Mouse (Mus musculus) hindbrain, embryonic 14.5 days (tissue): ENCODE measurements around the gene Psme1. TPM values are rescaled to one million over a fixed set of nuclear protein-coding genes. Genes with fewer than 3 reads are reported as not detected.

Experiments
- ATAC-seq: fragments of 200-750 bp; cut with Nextera tagmentation; 2 replicates; pipeline ENCODE4 v1.8.0; 2017; ENCODE audit warnings: moderate number of reproducible peaks, mild to moderate bottlenecking, moderate TSS enrichment, moderate library complexity; ENCODE audit not compliant: low FRiP score
- DNase-seq: peaks from one replicate; pipeline ENCODE4 v3.0.0-alpha.2; 2015; ENCODE audit warnings: low spot score
- H3K27ac ChIP-seq: fragments of 300-500 bp; sonication (generic); 2 replicates; pipeline ENCODE4 v1.5.1; 2014; ENCODE audit warnings: mild to moderate bottlenecking, moderate library complexity
- H3K27me3 ChIP-seq: fragments of 300-500 bp; sonication (generic); 2 replicates; pipeline ENCODE4 v1.6.1; 2014; ENCODE audit warnings: mild to moderate bottlenecking, low read length, mixed read lengths; ENCODE audit not compliant: control insufficient read depth, insufficient read depth
- H3K36me3 ChIP-seq: fragments of 300-500 bp; sonication (generic); replicated peaks from 2 replicates; pipeline ENCODE4 v1.6.1; 2014; ENCODE audit not compliant: control insufficient read depth, insufficient read depth
- H3K4me1 ChIP-seq: fragments of 300-500 bp; sonication (generic); replicated peaks from 2 replicates; pipeline ENCODE4 v1.6.1; 2014; ENCODE audit warnings: antibody characterized with exemption, low read length, mixed read lengths; ENCODE audit not compliant: control insufficient read depth, insufficient read depth
- H3K4me2 ChIP-seq: fragments of 300-500 bp; sonication (generic); replicated peaks from 2 replicates; pipeline ENCODE4 v1.6.1; 2014; ENCODE audit warnings: mild to moderate bottlenecking, moderate library complexity
- H3K4me3 ChIP-seq: fragments of 300-500 bp; sonication (generic); replicated peaks from 2 replicates; pipeline ENCODE4 v1.5.1; 2014; ENCODE audit warnings: mild to moderate bottlenecking, low read length
- H3K9ac ChIP-seq: fragments of 300-500 bp; sonication (generic); 2 replicates; pipeline ENCODE4 v1.6.1; 2014
- H3K9me3 ChIP-seq: fragments of 300-500 bp; sonication (generic); 2 replicates; pipeline ENCODE4 v1.6.1; 2016; ENCODE audit warnings: low read length; ENCODE audit not compliant: control insufficient read depth
- WGBS: fragments of 180-500 bp; shearing (Covaris S2); extraction: QIAGEN DNeasy Blood & Tissue Kit; methylation state at CpG from one replicate; pipeline ENCODE4 v1.1.7; 2014; 5-methylcytosine and 5-hydroxymethylcytosine counted together
- polyA plus RNA-seq: library from polyadenylated mRNA; unstranded; fragments of >200 nt; fragmentation: Nextera tagmentation; extraction: Ambion mirVana; gene quantifications from 2 replicates; pipeline ENCODE4 v1.2.1, GENCODE M21; 2014

Psme1 gene
- polyA plus RNA-seq, 1 experiment from 2014 or later = 207 TPM

- WGBS = 96% methylated on average over 16 of the region's 16 CpGs
Observed at GRCm38 (mm10) chr14:55580731-55581130, 2.8 kb downstream of the Psme1 start.

GRCm38 (mm10) chr14:55581981-55582681, 4.2 kb downstream of the Psme1 start:
- no peak for DNase-seq
- Histone ChIP-seq H3K27me3 (no peaks in the 10 kb centered on the region), H3K4me3 (no peak overlapping the region), H3K4me2 (no peak overlapping the region), H3K4me1 (peaks cover 13% of the 10 kb centered on the region), H3K9ac (no peak overlapping the region), H3K9me3 (no peaks in the 10 kb centered on the region), H3K36me3 (peaks cover 22% of the 10 kb centered on the region; the same call in 1 of the 2 replicates), H3K27ac (no peak overlapping the region)
- WGBS = 77% methylated on average over 9 of the region's 9 CpGs
- ATAC-seq = no peak

More at GRCm38 (mm10) chr14:55580731-55581130, 2.8 kb downstream of the Psme1 start:
- Histone ChIP-seq H3K9me3 (no peaks in the 10 kb centered on the region), H3K9ac (no peak overlapping the region), H3K27ac (no peak overlapping the region), H3K36me3 (peaks cover 17% of the 10 kb centered on the region; the same call in 1 of the 2 replicates), H3K4me3 (no peak overlapping the region), H3K4me1 (peaks cover 13% of the 10 kb centered on the region), H3K4me2 (no peak overlapping the region), H3K27me3 (no peaks in the 10 kb centered on the region)
- DNase-seq (no peak), ATAC-seq (no peak)

- Histone ChIP-seq H3K27me3 (no peaks in the 10 kb centered on the region), H3K36me3 (peaks cover 34% of the 10 kb centered on the region; the same call in 1 of the 2 replicates), H3K4me3 (peak overlapping the region; percentile 48), H3K9me3 (no peaks in the 10 kb centered on the region), H3K4me2 (peak overlapping the region; percentile 80), H3K27ac (no peak overlapping the region), H3K9ac (peak overlapping the region; percentile 77), H3K4me1 (peaks cover 2% of the 10 kb centered on the region; the same call in 1 of the 2 replicates)
- DNase-seq (no peak), ATAC-seq (no peak)
- WGBS = 39% methylated on average over 5 of the region's 5 CpGs
Observed at GRCm38 (mm10) chr14:55584303-55584701, 6.4 kb downstream of the Psme1 start.

- DNase-seq (peak; percentile 28), ATAC-seq (peak; percentile 59)
- Histone ChIP-seq H3K4me1 (peaks cover 3% of the 10 kb centered on the region), H3K4me3 (peak within 1 kb of the TSS; percentile 48), H3K36me3 (peaks cover 34% of the 10 kb centered on the region; the same call in 1 of the 2 replicates), H3K4me2 (peak within 1 kb of the TSS; percentile 80), H3K9me3 (no peaks in the 10 kb centered on the region), H3K27me3 (no peaks in the 10 kb centered on the region), H3K27ac (peak within 1 kb of the TSS; percentile 57; the same call in 1 of the 2 replicates), H3K9ac (peak within 1 kb of the TSS; percentile 77)
- WGBS = 3% methylated on average over 38 of the region's 43 CpGs
Observed at GRCm38 (mm10) chr14:55584702-55585565, 7.0 kb downstream of the Psme1 start, which contains the start of gene Emc9. Emc9 (minus strand) TSS chr14:55585302.

GRCm38 (mm10) chr14:55585566-55585960, 7.6 kb downstream of the Psme1 start:
- H3K4me1 ChIP-seq = peaks cover 9% of the 10 kb centered on the region
- no peaks in the 10 kb centered on the region for H3K9me3 ChIP-seq
- no peak for ATAC-seq
- H3K27ac ChIP-seq = no peak overlapping the region
- peaks cover 29% of the 10 kb centered on the region; the same call in 1 of the 2 replicates for H3K36me3 ChIP-seq
- DNase-seq = no peak
- peak overlapping the region; percentile 80 for H3K4me2 ChIP-seq
- no peak overlapping the region for H3K9ac ChIP-seq
- no peaks in the 10 kb centered on the region for H3K27me3 ChIP-seq
- peak overlapping the region; percentile 48; the same call in 1 of the 2 replicates for H3K4me3 ChIP-seq
- 58% methylated on average over 6 of the region's 6 CpGs for WGBS

DNA sequence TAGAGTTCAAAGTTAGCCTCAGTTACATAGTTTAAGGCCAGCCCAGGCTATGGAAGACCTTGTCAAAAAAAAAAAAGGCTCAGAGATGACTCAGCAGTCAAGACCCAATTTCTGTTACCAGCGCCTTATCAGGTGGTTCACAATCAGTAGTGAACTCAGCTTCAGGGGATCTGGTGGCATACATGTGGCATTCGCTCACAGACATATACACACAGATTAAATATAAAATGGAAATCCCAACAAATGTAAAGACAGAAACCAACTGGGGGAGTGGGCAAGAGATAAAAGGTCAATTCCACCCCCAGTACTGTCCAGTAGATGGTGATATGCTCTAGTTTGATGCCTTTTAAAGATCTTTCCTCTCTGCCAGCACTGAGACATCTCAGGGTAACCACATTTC, 8.2 kb downstream of the Psme1 start:
- DNase-seq (no peak), ATAC-seq (no peak)
- H3K9ac ChIP-seq = no peak overlapping the region
- H3K36me3 ChIP-seq = peaks cover 26% of the 10 kb centered on the region; the same call in 1 of the 2 replicates
- 88% methylated on average over 2 of the region's 2 CpGs for WGBS
- H3K27ac ChIP-seq = no peak overlapping the region
- H3K4me3 ChIP-seq = no peak overlapping the region
- H3K4me2 ChIP-seq = no peak overlapping the region
- peaks cover 9% of the 10 kb centered on the region for H3K4me1 ChIP-seq
- no peaks in the 10 kb centered on the region for H3K27me3 ChIP-seq
- H3K9me3 ChIP-seq = no peaks in the 10 kb centered on the region

- H3K4me1 ChIP-seq = peaks cover 23% of the 10 kb centered on the region
- H3K4me3 ChIP-seq = no peak overlapping the region
- WGBS = 89% methylated on average over 5 of the region's 5 CpGs
- H3K27me3 ChIP-seq = no peaks in the 10 kb centered on the region
- H3K27ac ChIP-seq = no peak overlapping the region
- peaks cover 23% of the 10 kb centered on the region for H3K36me3 ChIP-seq
- DNase-seq (no peak), ATAC-seq (no peak)
- H3K4me2 ChIP-seq = no peak overlapping the region
- no peaks in the 10 kb centered on the region for H3K9me3 ChIP-seq
- no peak overlapping the region for H3K9ac ChIP-seq
Observed at GRCm38 (mm10) chr14:55589271-55589670, 11.3 kb downstream of the Psme1 start.

- Histone ChIP-seq H3K9ac (peak overlapping the region; percentile 80), H3K9me3 (no peaks in the 10 kb centered on the region), H3K27me3 (no peaks in the 10 kb centered on the region), H3K4me1 (peaks cover 22% of the 10 kb centered on the region), H3K36me3 (peaks cover 29% of the 10 kb centered on the region), H3K27ac (peak overlapping the region; percentile 95), H3K4me3 (peak overlapping the region; percentile 74), H3K4me2 (peak overlapping the region; percentile 86)
- no peak for ATAC-seq
- WGBS = 89% methylated on average over 11 of the region's 11 CpGs
- no peak for DNase-seq
Observed at GRCm38 (mm10) chr14:55589771-55590448, 12.0 kb downstream of the Psme1 start.
